Mouse (Mus musculus): Measurements from ENCODE around the gene Samd15. TPM values are rescaled to one million over a fixed set of nuclear protein-coding genes. Genes with fewer than 3 reads are reported as not detected.

The Samd15 gene
- polyA plus RNA-seq, 1 experiment from 2014 or later = 1.1 TPM

GRCm38 (mm10) chr12:87238632-87239031 is 39.1 kb downstream of the Samd15 start, which contains the start of gene Noxred1:
TSS of gene Noxred1 (minus strand) at chr12:87238732.
- WGBS = 100% methylated on average over 1 of the region's 1 CpGs
- H3K4me3 ChIP-seq = no peak within 1 kb of the TSS
- H3K9ac ChIP-seq (replicated peaks) = no peak within 1 kb of the TSS
- no peak within 1 kb of the TSS for H3K27ac ChIP-seq (replicated peaks)
- H3K4me1 ChIP-seq = no peaks in the 10 kb centered on the region
- H3K36me3 ChIP-seq = peaks cover 49% of the 10 kb centered on the region
- no peaks in the 10 kb centered on the region for H3K9me3 ChIP-seq
- ATAC-seq (ENCODE audit: low FRiP score, low read depth) = no peak
- no peaks in the 10 kb centered on the region for H3K27me3 ChIP-seq
- no peak within 1 kb of the TSS for H3K4me2 ChIP-seq (replicated peaks)

- no peak for ATAC-seq (ENCODE audit: low FRiP score, low read depth)
- Histone ChIP-seq H3K27ac (replicated peaks) (no peak overlapping the region), H3K9ac (replicated peaks) (no peak overlapping the region), H3K4me1 (no peaks in the 10 kb centered on the region), H3K36me3 (peaks cover 90% of the 10 kb centered on the region), H3K4me3 (no peak overlapping the region), H3K4me2 (replicated peaks) (no peak overlapping the region), H3K9me3 (no peaks in the 10 kb centered on the region), H3K27me3 (no peaks in the 10 kb centered on the region)
- 95% methylated on average over 6 of the region's 6 CpGs for WGBS
Observed at GRCm38 (mm10) chr12:87250161-87250560, 50.6 kb downstream of the Samd15 start.

- 90% methylated on average over 6 of the region's 6 CpGs for WGBS
- Histone ChIP-seq H3K9ac (replicated peaks) (no peak overlapping the region), H3K27me3 (no peaks in the 10 kb centered on the region)
Observed at GRCm38 (mm10) chr12:87253878-87254277, 54.4 kb downstream of the Samd15 start.

GRCm38 (mm10) chr12:87256629-87257028 is 57.1 kb downstream of the Samd15 start:
- Histone ChIP-seq H3K9me3 (no peaks in the 10 kb centered on the region), H3K9ac (replicated peaks) (no peak overlapping the region), H3K4me3 (no peak overlapping the region), H3K27ac (replicated peaks) (no peak overlapping the region), H3K4me1 (no peaks in the 10 kb centered on the region), H3K4me2 (replicated peaks) (no peak overlapping the region), H3K36me3 (peaks cover 91% of the 10 kb centered on the region), H3K27me3 (no peaks in the 10 kb centered on the region)
- ATAC-seq (ENCODE audit: low FRiP score, low read depth) = no peak
- 97% methylated on average over 5 of the region's 5 CpGs for WGBS

More at GRCm38 (mm10) chr12:87253878-87254277, 54.4 kb downstream of the Samd15 start:
- Histone ChIP-seq H3K9me3 (no peaks in the 10 kb centered on the region), H3K36me3 (peaks cover 96% of the 10 kb centered on the region), H3K27ac (replicated peaks) (no peak overlapping the region), H3K4me2 (replicated peaks) (no peak overlapping the region), H3K4me3 (no peak overlapping the region), H3K4me1 (no peaks in the 10 kb centered on the region)
- no peak for ATAC-seq (ENCODE audit: low FRiP score, low read depth)

- 97% methylated on average over 8 of the region's 8 CpGs for WGBS
- no peak for ATAC-seq (ENCODE audit: low FRiP score, low read depth)
- H3K9me3 ChIP-seq = no peaks in the 10 kb centered on the region
- no peaks in the 10 kb centered on the region for H3K27me3 ChIP-seq
- peaks cover 6% of the 10 kb centered on the region for H3K4me1 ChIP-seq
- H3K27ac ChIP-seq (replicated peaks) = no peak overlapping the region
- no peak overlapping the region for H3K4me2 ChIP-seq (replicated peaks)
- no peak overlapping the region for H3K9ac ChIP-seq (replicated peaks)
- H3K4me3 ChIP-seq = no peak overlapping the region
- peaks cover 71% of the 10 kb centered on the region for H3K36me3 ChIP-seq
Observed at GRCm38 (mm10) chr12:87260562-87260961, 61.0 kb downstream of the Samd15 start.

Other genes with a start within 250 kb of the Samd15 start
- gene Zdhhc22, start 209.3 kb upstream of the Samd15 start, polyA plus RNA-seq (2016; fragmentation: Nextera tagmentation; extraction: Ambion mirVana) = 0.98 and 1.9 TPM in 2 replicates
- gene Tmem63c, start 178.4 kb upstream of the Samd15 start, polyA plus RNA-seq (2016; fragmentation: Nextera tagmentation; extraction: Ambion mirVana) = 1.5 and 1.7 TPM in 2 replicates
- gene Ngb, start 97.2 kb upstream of the Samd15 start, polyA plus RNA-seq (2016; fragmentation: Nextera tagmentation; extraction: Ambion mirVana) = 0.66 and 0.69 TPM in 2 replicates
- gene Gstz1, start 52.6 kb upstream of the Samd15 start, polyA plus RNA-seq (2016; fragmentation: Nextera tagmentation; extraction: Ambion mirVana) = 25.5 and 25.7 TPM in 2 replicates
- gene Pomt2, start 51.8 kb upstream of the Samd15 start, polyA plus RNA-seq (2016; fragmentation: Nextera tagmentation; extraction: Ambion mirVana) = 16.3 and 17.5 TPM in 2 replicates
- 5.6 and 6.0 TPM in 2 replicates for gene Tmed8, start 731 bp downstream of the Samd15 start, polyA plus RNA-seq (2016; fragmentation: Nextera tagmentation; extraction: Ambion mirVana)
- 1.2 and 1.8 TPM in 2 replicates for gene Noxred1, start 39.0 kb downstream of the Samd15 start, polyA plus RNA-seq (2016; fragmentation: Nextera tagmentation; extraction: Ambion mirVana)
- 62.1 and 62.2 TPM in 2 replicates for gene Vipas39, start 66.5 kb downstream of the Samd15 start, polyA plus RNA-seq (2016; fragmentation: Nextera tagmentation; extraction: Ambion mirVana)
- gene Ahsa1, start 66.8 kb downstream of the Samd15 start, polyA plus RNA-seq (2016; fragmentation: Nextera tagmentation; extraction: Ambion mirVana) = 188 and 195 TPM in 2 replicates
- 1.0 and 1.2 TPM in 2 replicates for gene Ism2, start 100.0 kb downstream of the Samd15 start, polyA plus RNA-seq (2016; fragmentation: Nextera tagmentation; extraction: Ambion mirVana)
- gene Sptlc2, start 188.6 kb downstream of the Samd15 start, polyA plus RNA-seq (2016; fragmentation: Nextera tagmentation; extraction: Ambion mirVana) = 54.8 and 65.2 TPM in 2 replicates
- 281 and 287 TPM in 2 replicates for gene Slirp, start 244.2 kb downstream of the Samd15 start, polyA plus RNA-seq (2016; fragmentation: Nextera tagmentation; extraction: Ambion mirVana)
- gene Alkbh1, start 244.3 kb downstream of the Samd15 start, polyA plus RNA-seq (2016; fragmentation: Nextera tagmentation; extraction: Ambion mirVana) = 51.2 and 55.2 TPM in 2 replicates

All from midbrain, embryonic 12.5 days (tissue).